Mouse (Mus musculus) G1E-ER4 (cell line): Measurements from ENCODE around the gene Tirap. TPM values are rescaled to one million over a fixed set of nuclear protein-coding genes. Genes with fewer than 3 reads are reported as not detected.

Experiments
- GATA1 ChIP-seq: IDR thresholded peaks from one replicate; pipeline ENCODE4 v1.8.0; 2012; ENCODE audit warnings: low read length, inconsistent platforms
- polyA plus RNA-seq: library from polyadenylated mRNA; stranded (reverse); fragments of >175 nt; gene quantifications from 2 replicates; pipeline ENCODE4 v1.2.3, GENCODE M21; 2012

The Tirap gene
- polyA plus RNA-seq, 1 experiment: 7.2 TPM

DNA sequence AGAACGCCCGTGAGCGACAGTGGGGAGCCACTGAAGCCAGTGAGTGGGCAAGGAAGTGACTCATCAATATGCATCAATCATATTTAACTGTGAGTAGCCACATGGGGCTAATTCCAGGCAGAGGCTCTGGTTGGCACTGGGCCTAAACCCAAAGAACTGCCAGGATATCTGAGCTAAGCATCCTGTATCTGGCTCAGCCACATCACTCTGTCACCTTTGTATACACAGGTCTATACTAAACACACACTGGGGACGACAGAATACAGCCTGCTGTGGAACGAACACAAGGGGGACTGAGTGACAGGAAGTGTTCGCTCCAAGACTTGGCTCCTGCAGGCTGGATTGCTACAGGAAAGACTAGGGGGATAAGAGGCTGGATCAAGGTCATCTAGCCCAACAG lies 64.5 kb downstream of the Tirap start:
- no peak for TF ChIP-seq GATA1

Other genes starting within 250 kb of the Tirap start
- gene St3gal4, start 81.0 kb downstream of the Tirap start, polyA plus RNA-seq: 32.5 and 46.5 TPM in 2 replicates
- 83.2 and 112 TPM in 2 replicates for gene Dcps, start 24.2 kb downstream of the Tirap start, polyA plus RNA-seq
- gene Srpr, start 116 bp downstream of the Tirap start, polyA plus RNA-seq: 4.6 and 4.8 TPM in 2 replicates
- gene Foxred1, start 10.8 kb upstream of the Tirap start, polyA plus RNA-seq: 9.0 and 16.6 TPM in 2 replicates
- gene Fam118b, start 67.5 kb upstream of the Tirap start, polyA plus RNA-seq: 2.3 and 3.0 TPM in 2 replicates
- 1.1 and 3.2 TPM in 2 replicates for gene Rpusd4, start 67.6 kb upstream of the Tirap start, polyA plus RNA-seq
- 0.03 TPM in 1 of 2 replicates, not detected in the other for gene Cdon, start 220.8 kb upstream of the Tirap start, polyA plus RNA-seq